Mouse (Mus musculus) left cerebral cortex, postnatal 25 days (tissue): ENCODE data around the gene Chrm2. TPM values are rescaled to one million over a fixed set of nuclear protein-coding genes. Genes with fewer than 3 reads are reported as not detected.
A peak's percentile ranks its signal among the peaks of the same experiment; 100 is the strongest.

ENCODE experiments used
- DNase-seq, 2 experiments: peaks; one replicate each; pipeline ENCODE4 v3.0.0; 2022; ENCODE audit warnings: low spot score in 2 of 2, mixed read lengths in 1 of 2
- intact Hi-C: fragments of 180-260 bp; cut with DNase I; formaldehyde crosslinking; loops from one replicate; pipeline ENCODE4 v1.15.1; 2025
- microRNA-seq, 2 experiments: library from miRNA; unstranded; fragments of <30 nt; microRNA quantifications; one replicate each; pipeline ENCODE4 v1.2.0; 2022
- total RNA-seq, 2 experiments: library from RNA; stranded (reverse); gene quantifications; 2 replicates each; pipeline ENCODE4 v1.2.3; 2021

Gene Chrm2
- total RNA-seq, 2 experiments from 2014 or later, result 14.1 to 14.2 TPM

DNA sequence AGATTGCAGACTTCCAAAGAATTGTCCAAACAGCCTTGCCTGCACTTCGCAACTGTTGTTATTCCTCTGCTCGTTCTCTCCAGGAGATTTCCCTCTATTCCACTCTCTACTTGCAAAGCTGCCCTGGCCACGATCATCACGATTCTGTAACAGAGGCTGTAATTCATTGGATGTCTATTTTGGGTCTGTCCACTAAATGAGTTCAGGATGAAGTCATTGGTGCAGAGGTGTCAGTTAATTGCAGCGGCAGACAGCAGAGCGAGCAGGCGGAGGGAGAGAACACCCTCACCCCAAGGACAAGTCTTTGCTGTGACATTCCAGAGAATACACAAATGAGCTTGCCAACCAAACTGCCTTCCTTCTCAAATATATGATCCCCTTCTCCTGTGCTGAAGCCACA is 120.1 kb downstream of the Chrm2 start:
- DNase-seq, result peak in 1 of 2 experiments; percentile 18
- intact Hi-C loops, result no loop called here

DNA sequence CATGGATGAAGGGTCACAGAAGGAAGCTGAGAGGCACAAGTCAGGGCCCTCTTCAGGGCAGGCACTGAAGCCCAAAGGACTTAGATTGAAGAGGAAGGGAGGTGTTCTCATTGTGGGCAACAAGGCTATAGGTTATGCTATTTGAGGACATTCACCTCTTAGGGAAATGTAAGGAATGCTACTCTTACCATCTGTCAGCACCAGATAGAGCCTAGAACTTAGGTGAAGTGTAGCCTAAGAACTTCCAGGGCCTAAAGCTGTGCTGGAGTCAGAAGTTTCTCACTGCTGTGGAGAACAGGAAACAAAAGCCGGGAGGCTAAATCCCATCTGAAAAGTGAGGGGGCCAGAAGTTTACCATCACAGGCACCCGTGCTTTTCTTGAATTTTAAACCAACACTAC is 120.6 kb downstream of the Chrm2 start:
- intact Hi-C loops, result no loop called here
- no peak for DNase-seq

DNA sequence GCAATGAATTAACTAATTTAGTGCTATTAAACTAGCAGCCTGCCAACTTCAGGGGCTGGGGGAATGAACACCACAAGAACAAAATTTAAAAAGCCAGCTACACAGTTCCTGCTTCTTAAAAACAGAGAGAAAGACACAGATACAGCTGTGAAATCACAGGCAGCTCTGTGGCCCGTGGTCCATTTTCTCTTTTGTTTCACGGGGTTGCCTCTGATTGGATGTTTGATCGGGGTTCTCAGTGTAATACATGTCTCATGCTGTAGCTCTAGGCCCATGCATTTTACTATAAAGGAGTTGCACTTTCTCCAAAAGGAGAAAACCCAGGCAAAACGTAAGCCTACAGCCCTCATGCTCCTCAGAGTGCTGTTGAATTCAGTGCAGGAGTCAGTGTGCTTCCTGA is 128.6 kb downstream of the Chrm2 start:
- no peak for DNase-seq
- intact Hi-C loops, result loop anchor here (5.0 kb wide), 1 partner anchor 91 kb away; no protein-coding TSS in a partner anchor

GRCm38 (mm10) chr6:36517242-36517641 is 129.4 kb downstream of the Chrm2 start:
- intact Hi-C loops, result loop anchor here (5.0 kb wide), 1 partner anchor 90 kb away; no protein-coding TSS in a partner anchor
- DNase-seq, result peak; percentile 24 to 71

DNA sequence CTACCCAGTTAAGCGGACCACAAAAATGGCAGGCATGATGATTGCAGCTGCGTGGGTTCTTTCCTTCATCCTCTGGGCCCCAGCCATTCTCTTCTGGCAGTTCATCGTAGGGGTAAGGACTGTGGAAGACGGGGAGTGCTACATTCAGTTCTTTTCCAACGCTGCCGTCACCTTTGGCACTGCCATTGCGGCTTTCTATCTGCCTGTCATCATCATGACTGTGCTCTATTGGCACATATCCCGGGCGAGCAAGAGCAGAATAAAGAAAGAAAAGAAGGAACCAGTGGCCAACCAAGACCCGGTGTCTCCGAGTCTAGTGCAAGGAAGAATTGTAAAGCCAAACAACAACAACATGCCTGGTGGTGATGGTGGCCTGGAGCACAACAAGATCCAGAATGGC is 135.7 kb downstream of the Chrm2 start:
- intact Hi-C loops, result no loop called here
- DNase-seq, result no peak

- DNase-seq, result no peak
- intact Hi-C loops, result no loop called here
These were observed 140.6 kb downstream of the Chrm2 start for GRCm38 (mm10) chr6:36528509-36528908.

DNA sequence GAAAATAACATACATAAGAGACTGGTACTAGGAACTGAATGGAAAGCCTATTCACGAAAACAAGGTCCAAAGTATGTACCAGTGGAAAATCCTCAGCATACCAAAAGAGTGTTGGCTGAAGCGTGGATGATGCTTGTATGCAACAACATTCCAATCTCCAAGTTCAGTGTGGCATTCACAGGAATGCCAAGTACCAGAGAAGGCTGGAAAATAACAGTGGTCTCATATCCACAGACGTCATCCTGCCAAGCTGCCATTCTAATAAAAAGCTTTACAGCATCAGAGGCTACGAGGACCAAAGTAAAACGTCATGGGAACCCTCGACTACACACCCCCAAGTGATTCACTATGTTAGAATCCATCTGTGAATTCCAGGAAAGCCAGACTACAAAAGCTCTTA is 153.4 kb downstream of the Chrm2 start:
- no peak for DNase-seq
- intact Hi-C loops, result no loop called here

DNA sequence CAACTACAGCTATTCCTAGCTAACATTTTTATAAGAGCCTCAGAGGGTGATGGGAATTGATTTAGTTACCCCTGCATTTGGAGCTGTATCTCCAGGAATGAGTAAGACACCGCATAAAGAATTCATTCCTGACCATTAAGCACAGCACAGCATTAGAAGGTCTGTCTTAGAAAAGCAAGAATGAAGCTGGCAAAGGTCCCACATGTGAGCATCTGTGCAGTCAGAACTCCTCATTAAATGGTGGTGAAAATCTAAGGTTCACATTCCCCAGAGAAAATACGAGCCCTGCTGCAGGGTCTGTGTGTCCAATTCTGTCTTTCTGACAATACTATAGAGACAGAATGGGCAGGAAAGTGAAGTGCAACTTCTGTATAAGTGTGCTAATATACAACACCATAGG is 179.0 kb downstream of the Chrm2 start:
- no peak for DNase-seq
- intact Hi-C loops, result no loop called here

Small RNA genes lying within 50 kb of the gene (microRNA-seq; reads per million reads assigned to microRNA genes)
- 595 to 618 reads per million in 2 experiments for gene Mir490
